Mouse (Mus musculus) heart, embryonic 15.5 days (tissue): ENCODE data around the gene Pyroxd1. TPM values are rescaled to one million over a fixed set of nuclear protein-coding genes. Genes with fewer than 3 reads are reported as not detected.

Experiments
- ATAC-seq: fragments of 200-750 bp; cut with Nextera tagmentation; replicated peaks from 2 replicates; pipeline ENCODE4 v1.8.0; 2017; ENCODE audit warnings: low read depth, moderate TSS enrichment; ENCODE audit not compliant: insufficient number of reproducible peaks, insufficient read depth, low FRiP score
- H3K27ac ChIP-seq: fragments of 300-500 bp; sonication (generic); 2 replicates; pipeline ENCODE4 v1.5.1; 2015; ENCODE audit warnings: mild to moderate bottlenecking, inconsistent platforms
- H3K27me3 ChIP-seq: fragments of 300-500 bp; sonication (generic); 2 replicates; pipeline ENCODE4 v1.6.1; 2015; ENCODE audit warnings: inconsistent platforms
- H3K36me3 ChIP-seq: fragments of 300-500 bp; sonication (generic); 2 replicates; pipeline ENCODE4 v1.6.1; 2015; ENCODE audit warnings: mild to moderate bottlenecking, inconsistent platforms
- H3K4me1 ChIP-seq: fragments of 300-500 bp; sonication (generic); replicated peaks from 2 replicates; pipeline ENCODE4 v1.6.1; 2015; ENCODE audit warnings: inconsistent platforms
- H3K4me2 ChIP-seq: fragments of 300-500 bp; sonication (generic); 2 replicates; pipeline ENCODE4 v1.6.1; 2015; ENCODE audit warnings: inconsistent platforms, mild to moderate bottlenecking, moderate library complexity
- H3K4me3 ChIP-seq: fragments of 300-500 bp; sonication (generic); 2 replicates; pipeline ENCODE4 v1.5.1; 2015; ENCODE audit warnings: mild to moderate bottlenecking, inconsistent platforms
- H3K9ac ChIP-seq: fragments of 300-500 bp; sonication (generic); 2 replicates; pipeline ENCODE4 v1.6.1; 2015; ENCODE audit warnings: mild to moderate bottlenecking, inconsistent platforms
- H3K9me3 ChIP-seq: fragments of 300-500 bp; sonication (generic); replicated peaks from 2 replicates; pipeline ENCODE4 v1.6.1; 2016; ENCODE audit warnings: inconsistent platforms
- WGBS: fragments of 180-500 bp; shearing (Covaris S2); methylation state at CpG from one replicate; pipeline ENCODE4 v1.1.7; 2015; ENCODE audit warnings: mixed read lengths; 5-methylcytosine and 5-hydroxymethylcytosine counted together
- polyA plus RNA-seq: library from polyadenylated mRNA; unstranded; fragments of >200 nt; fragmentation: Nextera tagmentation; extraction: Ambion mirVana; gene quantifications from 2 replicates; pipeline ENCODE4 v1.2.1, GENCODE M21; 2015

Gene Pyroxd1
- polyA plus RNA-seq, 1 experiment from 2014 or later = 12.0 TPM

GRCm38 (mm10) chr6:142395756-142396155 is 50.3 kb downstream of the Pyroxd1 start:
- ATAC-seq = no peak

DNA sequence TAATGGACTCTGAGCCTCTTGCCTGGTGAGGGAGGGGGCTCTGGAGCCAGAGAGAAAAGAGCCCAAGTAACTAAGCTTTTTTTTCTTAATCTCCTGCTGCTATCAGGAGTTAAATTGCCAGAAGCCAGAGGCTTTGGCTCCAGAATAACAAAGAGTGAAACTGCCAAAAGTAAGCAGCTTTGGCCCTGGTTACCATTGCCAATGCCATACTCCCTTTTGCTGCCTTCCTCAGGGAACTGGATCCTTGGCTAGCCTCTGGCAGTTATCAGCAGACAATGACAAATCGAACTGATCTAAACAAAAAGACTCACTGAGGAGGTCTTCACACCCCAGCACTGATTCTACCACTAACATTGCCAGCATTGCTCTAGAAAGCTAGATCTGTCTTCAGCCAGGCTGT is 65.7 kb downstream of the Pyroxd1 start:
- Histone ChIP-seq H3K9ac (no peak overlapping the region), H3K27me3 (peaks cover 38% of the 10 kb centered on the region), H3K27ac (no peak overlapping the region), H3K9me3 (no peaks in the 10 kb centered on the region), H3K4me2 (no peak overlapping the region), H3K4me3 (no peak overlapping the region), H3K4me1 (peaks cover 3% of the 10 kb centered on the region), H3K36me3 (no peaks in the 10 kb centered on the region)
- no peak for ATAC-seq
- 17% methylated on average over 1 of the region's 1 CpGs for WGBS

More at GRCm38 (mm10) chr6:142395756-142396155, 50.3 kb downstream of the Pyroxd1 start:
- peaks cover 39% of the 10 kb centered on the region for H3K36me3 ChIP-seq
- H3K4me2 ChIP-seq = no peak overlapping the region
- H3K9me3 ChIP-seq = no peaks in the 10 kb centered on the region
- no peak overlapping the region for H3K27ac ChIP-seq
- WGBS = 86% methylated on average over 6 of the region's 6 CpGs
- no peaks in the 10 kb centered on the region for H3K27me3 ChIP-seq
- no peak overlapping the region for H3K4me3 ChIP-seq
- no peak overlapping the region for H3K9ac ChIP-seq
- H3K4me1 ChIP-seq = 0 out of 2 replicates have a peak, but pooled peaks cover 2% of the 10 kb centered on the region

Other genes starting within 250 kb of the Pyroxd1 start
- gene Slco1a6, start 137.1 kb upstream of the Pyroxd1 start, polyA plus RNA-seq = 0.14 TPM in 1 of 2 replicates, not detected in the other
- not detected in 2 replicates for gene Iapp, start 47.2 kb upstream of the Pyroxd1 start, polyA plus RNA-seq
- 0.28 TPM in 1 of 2 replicates, not detected in the other for gene Slco1a5, start 22.7 kb upstream of the Pyroxd1 start, polyA plus RNA-seq
- 16.2 and 19.1 TPM in 2 replicates for gene Recql, start 41.4 kb downstream of the Pyroxd1 start, polyA plus RNA-seq
- gene Golt1b, start 41.6 kb downstream of the Pyroxd1 start, polyA plus RNA-seq = 58.3 and 61.4 TPM in 2 replicates
- 0.14 and 0.32 TPM in 2 replicates for gene Spx, start 67.8 kb downstream of the Pyroxd1 start, polyA plus RNA-seq
- gene Gys2, start 127.5 kb downstream of the Pyroxd1 start, polyA plus RNA-seq = 0.16 TPM in 1 of 2 replicates, not detected in the other
- 1,301 and 1,466 TPM in 2 replicates for gene Ldhb, start 162.3 kb downstream of the Pyroxd1 start, polyA plus RNA-seq
- gene Kcnj8, start 226.0 kb downstream of the Pyroxd1 start, polyA plus RNA-seq = 16.1 and 16.2 TPM in 2 replicates